Mouse (Mus musculus): ENCODE measurements at regions not wholly inside any gene's neighbourhood (a gene's known extent, or its start where the extent isn't known, plus 50 kb on each side); places are given as distances from the start of the nearest gene placed in this dataset.
"Not testable (repeated sequence)": the region's sequence is repeated elsewhere in the genome, so short reads cannot be mapped to it uniquely, and the experiment has no call there.

DNA sequence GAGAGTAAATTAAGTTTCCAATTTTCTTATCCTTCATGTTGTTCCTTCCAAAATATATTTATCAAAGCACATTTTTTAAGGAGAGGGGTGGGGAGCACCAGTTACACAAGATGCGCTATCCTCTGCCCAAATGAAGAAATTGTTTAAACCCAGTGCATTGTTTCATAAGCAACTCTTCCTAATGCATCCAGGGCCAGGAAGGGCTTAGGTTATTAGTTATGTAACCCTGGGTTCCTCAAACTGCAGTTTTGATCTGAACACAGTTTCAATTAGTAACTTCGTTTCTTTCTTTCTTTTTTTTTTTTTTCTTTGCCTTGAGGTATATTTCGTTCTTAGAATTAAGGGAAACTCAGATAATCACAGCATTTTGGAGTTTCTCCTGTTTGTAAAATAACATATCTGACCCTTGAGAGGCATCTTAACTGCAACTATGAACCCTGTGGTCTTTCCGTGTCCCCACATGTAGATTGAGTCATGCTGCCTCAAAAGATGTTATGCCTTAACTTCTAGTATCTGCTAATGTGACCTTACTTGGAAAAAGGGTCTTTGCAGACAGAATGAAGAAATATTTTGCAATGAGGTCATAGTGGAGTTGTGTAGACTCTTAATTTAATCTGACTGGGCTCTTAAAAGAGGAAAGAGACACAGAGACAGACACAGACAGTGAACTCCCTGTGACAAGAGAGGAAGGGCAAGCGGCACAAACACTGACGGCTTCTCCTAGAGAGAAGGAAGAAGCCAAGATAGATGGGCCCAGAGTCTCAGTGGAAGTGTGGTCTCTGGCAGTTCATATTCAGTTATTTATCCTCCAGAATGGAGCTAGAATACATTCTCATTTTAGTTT is 153.7 kb upstream of the Nrip1 start:
- in situ Hi-C loops (cut with MboI, MseI), result loop anchor here (25.0 kb wide), 1 partner anchor 1465 kb away; no protein-coding TSS in a partner anchor

DNA sequence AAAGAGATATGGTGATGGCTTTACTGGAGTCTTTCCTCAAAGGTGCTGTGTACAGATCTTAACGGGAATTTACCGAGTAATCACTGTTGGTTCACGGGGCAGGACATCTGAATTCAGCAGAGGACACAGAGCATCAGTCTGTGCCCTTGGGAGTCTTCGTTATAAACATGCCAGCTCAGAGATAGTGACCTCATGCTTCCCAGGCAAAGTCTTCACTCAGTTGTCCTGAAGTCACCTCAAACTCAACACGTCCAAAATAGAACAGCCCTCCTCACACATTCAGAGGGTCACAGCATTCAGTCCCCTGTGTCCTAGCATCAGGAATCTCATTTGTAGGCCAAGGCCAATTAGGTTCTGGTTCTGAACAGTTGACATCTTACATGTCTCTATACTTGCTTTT is 151.9 kb upstream of the Nrip1 start:
- in situ Hi-C loops (cut with MboI, MseI), result loop anchor here (25.0 kb wide), 1 partner anchor 1463 kb away; no protein-coding TSS in a partner anchor

DNA sequence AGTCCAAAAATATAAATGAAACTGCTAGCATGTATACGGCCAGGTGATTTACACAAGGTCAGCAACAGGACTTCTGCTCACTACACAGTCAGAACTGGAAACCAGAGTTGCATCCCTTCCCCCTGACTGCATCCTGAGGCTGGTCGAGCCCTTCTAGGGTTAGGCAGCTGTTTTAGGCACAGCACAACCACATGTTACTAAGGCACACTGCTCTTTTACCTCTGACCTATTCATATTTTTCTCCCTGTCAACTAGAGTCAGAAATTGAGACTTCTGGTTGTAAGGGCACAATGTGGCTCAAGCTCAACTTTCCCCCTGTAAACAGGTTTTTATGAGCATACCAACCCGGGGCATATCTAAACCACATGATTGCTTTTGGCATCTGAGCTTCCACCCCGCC is 151.3 kb upstream of the Nrip1 start:
- in situ Hi-C loops (cut with MboI, MseI), result loop anchor here (25.0 kb wide), 1 partner anchor 1463 kb away; no protein-coding TSS in a partner anchor

DNA sequence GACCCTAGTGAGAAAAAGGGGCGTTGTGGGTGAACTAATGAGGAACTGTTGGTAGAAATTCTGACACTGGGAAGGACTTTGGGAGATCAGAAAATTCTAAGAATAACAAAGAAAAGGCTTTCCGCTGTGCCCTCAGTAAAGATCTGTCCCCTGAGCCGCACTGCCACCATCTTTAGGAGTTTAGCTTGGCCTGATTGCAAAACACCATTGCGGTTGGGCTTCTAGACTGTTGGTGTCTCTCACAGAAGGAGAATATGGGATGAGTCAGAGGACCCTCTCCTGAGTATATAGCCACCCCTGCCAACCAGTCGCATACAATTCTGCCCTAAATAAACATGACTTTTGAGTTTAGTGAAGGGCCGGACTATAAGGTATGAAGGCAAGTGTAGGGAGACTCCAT is 147.5 kb upstream of the Nrip1 start:
- in situ Hi-C loops (cut with MboI, MseI), result no loop called here

DNA sequence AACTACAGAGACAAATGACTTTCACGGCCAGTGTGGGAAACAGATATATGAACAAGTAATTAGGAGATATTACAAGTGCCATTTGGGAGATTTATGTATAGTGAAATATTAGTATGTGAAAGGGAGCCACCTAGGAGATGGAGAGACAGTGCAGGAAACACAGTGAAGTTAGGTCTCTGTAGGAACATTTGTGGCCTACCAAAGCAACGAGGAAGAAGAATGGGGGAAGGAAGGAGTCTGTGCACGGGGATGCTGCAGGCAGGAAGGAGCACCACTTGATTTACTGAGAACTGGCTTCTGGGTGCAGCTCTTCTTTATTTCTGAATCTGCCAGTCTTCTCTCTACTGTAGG is 147.0 kb upstream of the Nrip1 start:
- in situ Hi-C loops (cut with MboI, MseI), result no loop called here

DNA sequence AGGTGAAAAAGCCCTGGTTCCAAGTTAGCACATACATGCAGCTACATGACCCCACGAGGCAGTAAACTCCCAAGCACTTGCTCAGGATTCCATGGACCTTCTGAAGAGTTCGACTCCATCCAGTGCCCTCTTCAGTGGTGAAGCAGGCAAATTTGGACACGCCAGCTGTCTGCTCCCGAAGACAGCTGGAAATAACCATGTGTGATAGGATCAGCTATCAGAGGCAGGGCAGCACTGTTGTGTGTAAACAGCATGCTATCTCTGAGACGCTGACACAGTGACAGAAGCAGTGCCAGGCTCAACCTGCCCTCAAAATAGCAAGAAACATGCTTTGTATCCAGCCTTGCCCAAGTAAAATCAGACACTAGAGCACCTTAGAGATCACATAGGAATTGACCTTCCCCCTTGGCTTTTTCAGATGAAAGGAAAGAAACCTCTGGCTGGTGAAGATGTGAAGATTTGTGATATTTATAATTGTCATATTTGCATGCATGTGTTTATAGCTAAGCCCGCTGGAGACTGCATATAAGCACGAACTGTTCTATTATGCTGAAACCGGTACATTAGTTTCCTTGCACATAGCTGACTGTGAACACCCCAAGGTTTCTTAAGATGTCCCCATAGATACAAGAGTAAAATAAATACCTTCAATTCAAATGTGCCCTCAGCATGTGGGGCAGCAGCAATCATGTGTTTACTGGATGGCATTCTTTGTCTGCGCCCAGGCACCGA is 146.4 kb upstream of the Nrip1 start:
- in situ Hi-C loops (cut with MboI, MseI), result no loop called here

DNA sequence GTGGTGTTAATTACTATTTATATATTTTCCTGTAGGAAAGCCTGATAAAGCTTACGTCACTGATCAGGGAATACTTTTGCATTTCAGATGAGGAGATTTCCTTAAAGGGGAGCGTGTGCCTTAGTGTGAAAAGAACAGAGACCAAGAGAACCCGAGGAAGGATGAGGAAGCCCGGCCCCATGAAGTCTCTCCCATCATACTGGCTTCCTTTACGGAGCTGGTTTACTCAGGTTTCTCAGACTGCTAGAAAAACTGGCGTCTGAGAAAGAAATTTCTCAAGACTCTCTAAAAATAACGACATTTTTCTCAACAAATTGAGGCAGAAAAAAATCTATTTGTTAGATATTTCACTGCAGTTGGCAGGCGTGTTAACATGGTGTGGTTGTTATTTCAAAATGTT is 137.2 kb upstream of the Nrip1 start:
- in situ Hi-C loops (cut with MboI, MseI), result no loop called here

DNA sequence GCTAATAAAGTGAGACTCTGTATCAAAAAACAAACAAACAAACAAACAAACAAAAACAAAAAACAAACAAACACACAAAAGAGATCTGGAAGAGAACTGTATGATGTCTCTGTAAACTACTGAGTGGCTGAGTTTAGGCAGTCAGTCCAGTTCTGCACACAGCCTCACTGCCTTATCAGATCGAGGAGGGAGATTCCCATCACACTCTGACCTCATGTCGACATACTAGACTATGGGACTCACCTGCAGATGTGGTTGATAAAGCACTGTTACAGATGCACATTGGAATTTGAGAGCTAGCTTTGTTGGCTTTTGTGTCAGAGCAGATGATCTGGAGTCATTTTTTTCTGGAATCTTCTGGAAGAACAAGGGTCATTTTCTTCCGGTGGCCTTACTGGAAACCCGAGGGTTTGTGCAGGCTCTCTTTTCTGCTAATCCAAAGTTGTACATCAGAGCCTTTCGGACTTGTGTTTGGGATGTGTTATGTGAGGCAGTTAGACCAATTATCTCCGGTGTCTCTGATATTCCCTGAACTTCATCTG is 135.6 kb upstream of the Nrip1 start:
- in situ Hi-C loops (cut with MboI, MseI), result no loop called here

DNA sequence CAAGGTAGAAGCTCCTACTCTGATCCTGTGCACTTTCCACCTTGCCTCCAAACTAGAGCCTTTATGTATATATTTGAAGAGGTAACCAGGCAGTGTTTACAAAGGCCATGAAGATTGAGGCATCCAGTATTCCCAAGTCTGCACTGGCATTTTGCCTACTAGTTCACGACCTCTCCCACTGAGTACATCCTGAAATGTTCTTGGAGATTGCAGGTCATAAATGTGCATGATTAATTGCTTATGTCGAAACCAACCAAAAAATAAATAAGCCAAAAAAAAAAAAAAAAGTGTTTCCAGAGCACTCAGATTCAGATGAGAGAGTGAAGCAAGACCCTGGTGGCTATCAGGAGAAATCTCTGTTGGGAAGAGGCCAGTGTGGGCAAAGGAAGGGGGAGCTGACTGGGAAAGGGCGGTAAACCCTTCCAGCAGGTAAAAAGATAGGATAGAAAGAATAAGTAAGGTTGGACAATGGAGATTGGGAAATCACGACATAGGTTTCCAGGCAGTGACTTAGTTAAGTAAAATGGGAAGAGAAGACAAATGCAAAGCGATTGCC is 133.6 kb upstream of the Nrip1 start:
- in situ Hi-C loops (cut with MboI, MseI), result no loop called here

DNA sequence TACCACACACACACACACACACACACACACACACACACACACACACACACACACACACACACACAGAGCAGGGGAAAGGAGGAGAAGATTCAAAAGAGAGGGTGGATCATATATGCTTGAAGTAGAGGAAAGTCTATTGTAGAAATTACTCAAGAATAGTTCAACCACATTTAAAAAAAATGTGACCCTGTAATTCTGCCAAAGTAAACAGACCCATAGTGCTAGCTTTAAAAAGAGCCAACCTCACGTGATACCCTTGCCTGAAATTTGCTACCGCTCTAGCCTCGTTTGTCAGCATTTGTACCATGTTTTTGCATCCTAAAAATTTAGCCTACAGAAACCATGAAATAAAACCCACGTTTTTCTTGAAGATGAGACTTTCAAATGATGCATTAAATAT is 132.6 kb upstream of the Nrip1 start:
- in situ Hi-C loops (cut with MboI, MseI), result no loop called here

DNA sequence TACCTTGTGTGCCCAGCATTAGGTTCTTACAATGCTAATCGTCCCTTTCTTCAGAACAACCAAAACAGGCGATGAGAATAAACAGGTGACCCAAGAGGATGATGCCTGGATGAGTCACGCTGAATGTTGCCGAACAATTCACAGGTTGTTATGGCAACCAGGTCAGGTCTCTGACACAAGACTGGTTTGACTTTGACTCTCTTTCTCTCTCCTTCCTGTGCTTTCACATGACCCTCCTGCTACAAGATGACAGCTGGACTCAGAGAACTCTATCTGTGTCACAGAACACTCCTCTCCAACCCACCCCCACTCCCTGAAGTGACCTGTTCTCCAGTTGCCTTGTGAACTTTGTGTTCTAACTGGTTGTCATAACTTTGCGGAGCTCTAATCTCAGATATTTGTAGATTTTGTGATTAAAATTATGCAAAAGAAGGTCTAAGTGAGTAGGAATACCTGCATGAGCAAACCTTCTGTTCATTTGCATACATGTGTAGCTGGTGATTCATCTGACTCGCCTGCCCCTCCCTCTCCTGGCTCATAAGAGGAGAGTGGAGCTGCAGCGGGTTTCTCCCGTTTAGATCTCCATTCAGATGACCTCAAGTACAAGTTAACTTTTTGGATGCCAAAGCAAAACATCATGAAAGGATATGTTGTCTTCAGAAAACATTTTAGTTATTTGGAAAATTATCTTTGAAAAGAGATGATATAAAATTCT is 126.2 kb upstream of the Nrip1 start:
- in situ Hi-C loops (cut with MboI, MseI), result no loop called here

DNA sequence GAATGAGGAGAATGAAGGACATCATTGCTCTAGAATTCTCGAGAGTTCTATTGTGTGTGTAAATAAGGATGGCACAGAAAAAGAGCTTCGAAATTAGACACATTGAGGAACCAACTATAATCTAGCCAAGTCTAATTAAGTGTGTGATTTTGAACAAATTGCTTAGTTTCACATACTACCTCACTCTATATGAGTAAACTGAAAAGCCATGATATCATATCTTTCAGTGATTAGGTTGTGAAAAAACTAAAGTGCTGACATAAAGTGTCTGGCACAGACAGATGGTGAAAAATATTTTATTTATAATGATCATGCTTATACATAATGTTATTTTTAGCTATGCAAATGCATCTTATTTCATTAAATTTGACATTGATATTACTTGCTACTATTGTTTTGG is 124.6 kb upstream of the Nrip1 start:
- in situ Hi-C loops (cut with MboI, MseI), result no loop called here

DNA sequence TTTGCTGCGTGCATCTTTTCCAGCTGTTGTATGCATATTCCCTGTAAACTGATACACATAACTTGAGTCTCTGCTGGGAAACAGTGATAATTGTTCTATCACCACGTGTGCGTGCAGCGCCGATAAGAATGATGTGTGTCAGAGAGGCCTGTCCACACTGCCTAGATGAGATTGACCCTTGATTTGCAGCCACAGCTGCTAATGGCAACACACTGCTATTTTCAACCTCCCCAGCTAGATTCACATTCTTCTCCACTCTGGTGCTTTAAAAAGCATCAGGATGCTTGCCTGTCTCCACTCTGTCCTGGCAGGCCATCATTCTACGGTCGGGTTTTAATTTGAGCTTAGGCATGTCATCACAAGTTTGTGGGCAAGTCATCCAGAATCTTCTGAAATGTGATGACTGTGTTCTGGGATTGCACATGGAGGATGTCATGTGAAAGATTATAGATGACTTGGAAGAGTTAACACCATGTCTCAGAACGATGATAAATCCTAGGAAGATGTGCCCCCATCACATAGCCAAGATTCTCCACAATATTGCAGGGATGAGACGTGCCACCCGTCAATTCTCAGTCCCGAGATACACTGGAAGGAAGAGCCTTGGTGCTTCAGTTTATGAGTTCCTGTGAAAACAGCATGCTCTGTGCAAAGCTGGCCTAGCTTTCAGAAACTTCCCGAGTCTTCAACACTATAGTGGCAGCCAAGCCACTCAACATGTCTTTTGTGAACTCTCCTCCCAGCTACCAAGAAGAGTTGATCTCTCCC is 123.6 kb upstream of the Nrip1 start:
- in situ Hi-C loops (cut with MboI, MseI), result no loop called here

DNA sequence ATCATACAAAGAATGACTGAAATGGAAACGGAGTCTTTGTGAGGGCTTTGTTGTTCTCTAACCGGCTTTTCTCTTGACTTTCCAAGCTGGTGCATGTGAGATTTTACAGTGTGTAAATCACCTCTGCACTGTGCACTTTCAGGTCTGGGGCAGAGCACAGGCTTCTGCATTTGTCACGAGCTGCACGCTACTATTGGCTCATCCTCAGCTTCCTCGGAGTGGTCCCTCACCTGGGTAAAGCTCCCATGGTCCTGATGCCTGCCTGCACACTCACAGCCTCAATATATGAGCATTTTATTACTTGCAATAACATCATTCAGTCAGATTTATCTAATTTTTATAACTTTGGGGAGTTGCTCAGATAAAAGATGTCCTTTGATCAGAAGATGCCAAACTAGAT is 109.8 kb upstream of the Nrip1 start:
- in situ Hi-C loops (cut with MboI, MseI), result no loop called here

DNA sequence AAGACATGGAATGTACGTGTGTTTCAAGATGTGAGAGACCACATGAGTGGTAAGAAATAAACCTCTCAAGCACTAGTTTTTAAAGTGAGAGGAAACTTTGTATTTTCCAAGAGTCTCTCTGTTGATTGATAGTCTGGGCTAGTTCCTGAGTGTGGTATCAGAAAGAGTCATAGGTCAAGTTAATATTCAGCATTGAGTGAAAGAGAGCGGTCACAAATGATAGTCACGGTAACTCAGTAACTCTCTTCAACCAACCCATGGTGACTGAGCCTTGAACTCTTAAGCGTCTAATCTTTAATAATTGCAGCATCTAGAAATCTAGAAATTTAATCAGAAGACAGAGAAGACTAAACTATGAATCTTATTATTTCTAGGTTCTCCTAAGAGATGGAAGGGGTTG is 108.3 kb upstream of the Nrip1 start:
- in situ Hi-C loops (cut with MboI, MseI), result no loop called here

DNA sequence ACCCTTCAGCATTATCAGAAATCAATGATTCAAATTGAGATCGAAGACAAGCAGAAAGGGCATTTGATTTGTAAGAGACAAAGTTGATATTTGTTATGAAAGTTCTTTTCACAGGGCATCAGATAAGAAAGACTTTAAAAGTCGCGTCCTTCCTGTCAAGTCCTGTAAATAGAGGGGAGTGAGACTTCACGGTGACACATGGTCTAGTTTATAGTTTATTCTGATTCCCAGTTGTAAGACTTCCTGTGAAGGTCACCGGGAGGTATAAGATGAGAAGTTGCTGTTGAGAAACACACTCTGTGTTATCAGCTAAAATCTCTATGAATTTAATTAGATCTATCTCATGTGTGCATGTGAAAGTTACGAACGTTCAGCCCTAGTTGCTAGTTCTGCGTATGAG is 103.8 kb upstream of the Nrip1 start:
- in situ Hi-C loops (cut with MboI, MseI), result no loop called here

DNA sequence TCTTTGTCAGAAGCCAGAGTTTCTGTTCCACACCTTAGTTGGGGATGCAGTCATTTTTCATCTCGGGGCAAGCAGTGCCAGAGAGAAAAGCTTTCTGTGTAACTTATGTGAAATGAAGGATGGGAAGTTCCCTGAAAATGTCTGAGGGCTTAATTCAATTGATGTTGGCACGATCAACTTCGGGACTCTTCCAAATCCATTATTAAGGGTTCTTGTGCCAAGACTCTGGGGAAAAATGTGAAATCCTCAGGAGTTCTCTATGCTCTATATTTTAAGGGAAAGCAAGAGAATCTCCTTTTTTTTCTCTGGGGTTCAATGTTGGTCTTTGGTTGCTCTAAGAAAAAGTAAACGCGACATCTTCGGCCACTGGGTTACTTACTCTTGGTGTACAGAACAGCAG is 100.9 kb upstream of the Nrip1 start:
- in situ Hi-C loops (cut with MboI, MseI), result no loop called here

DNA sequence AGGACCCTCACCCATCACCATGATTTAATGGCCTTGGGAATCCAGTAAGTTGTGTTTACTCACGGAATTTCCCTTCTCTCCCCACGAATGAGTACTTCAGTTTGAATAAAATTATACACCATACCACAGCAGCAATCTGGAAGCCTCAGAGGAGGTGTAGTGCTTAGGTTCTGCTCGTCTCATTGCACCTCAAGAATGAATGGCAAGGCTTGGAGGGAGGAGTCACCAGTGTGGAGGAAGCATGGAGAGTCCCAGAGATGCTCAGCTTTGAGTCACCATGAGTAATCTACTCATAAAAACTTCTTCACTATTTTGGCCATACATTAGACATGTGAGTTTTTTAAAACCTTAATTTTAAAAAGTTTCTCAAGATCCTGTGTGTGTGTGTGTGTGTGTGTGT is 98.8 kb upstream of the Nrip1 start:
- in situ Hi-C loops (cut with MboI, MseI), result no loop called here

DNA sequence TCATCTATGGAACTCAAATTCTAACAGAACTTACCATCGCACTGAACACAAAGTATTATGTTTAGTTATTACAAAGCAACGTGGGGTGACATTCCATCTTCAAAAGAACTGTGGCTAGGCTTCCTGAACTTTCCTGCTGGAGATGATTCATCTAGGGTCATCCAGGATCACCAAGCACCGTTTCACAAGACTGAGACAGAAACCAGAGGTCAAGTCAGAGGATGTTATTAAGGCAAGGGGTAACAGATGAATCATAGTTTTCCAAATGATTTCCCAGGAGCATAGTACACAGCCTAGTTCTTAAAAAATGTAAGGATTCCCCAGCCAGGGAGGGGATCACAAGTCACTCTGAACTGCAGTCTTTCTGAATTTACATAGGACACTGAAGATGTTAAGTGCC is 97.5 kb upstream of the Nrip1 start:
- in situ Hi-C loops (cut with MboI, MseI), result no loop called here

DNA sequence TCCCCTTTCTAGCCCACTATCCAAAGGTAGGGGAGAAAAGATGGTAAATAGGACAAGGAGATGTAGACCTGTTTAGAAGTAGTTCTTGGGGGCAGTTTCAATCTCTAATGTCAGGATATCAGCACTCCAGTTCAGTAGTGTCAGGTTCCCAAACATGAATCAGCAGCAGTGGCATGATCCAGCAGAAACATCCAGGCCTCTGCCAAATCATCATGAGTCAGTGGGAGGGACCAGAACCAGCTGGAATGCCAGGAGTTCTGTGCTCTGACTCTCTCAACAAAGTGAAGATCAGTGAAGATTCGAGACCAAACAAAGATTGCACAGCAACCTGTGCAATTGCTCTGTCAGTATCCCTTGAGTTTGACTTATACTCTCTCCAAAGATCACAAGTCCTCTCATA is 85.9 kb upstream of the Nrip1 start:
- in situ Hi-C loops (cut with MboI, MseI), result no loop called here

DNA sequence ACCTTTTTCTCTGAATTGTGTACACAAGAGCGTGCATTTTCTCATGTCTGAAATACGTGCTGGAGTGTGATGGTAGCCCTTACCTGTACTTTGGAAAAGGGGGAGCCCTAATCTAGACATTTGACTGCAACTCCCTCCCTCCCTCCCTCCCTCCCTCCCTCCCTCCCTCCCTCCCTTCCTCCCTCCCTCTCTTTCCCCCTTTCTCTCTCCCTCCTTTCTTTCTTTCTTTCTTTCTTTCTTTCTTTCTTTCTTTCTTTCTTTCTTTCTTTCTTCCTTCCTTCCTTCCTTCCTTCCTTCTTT is 82.6 kb upstream of the Nrip1 start:
- in situ Hi-C loops (cut with MboI, MseI), result not testable (repeated sequence)
